Mouse (Mus musculus) ES-Bruce4 (cell line): ENCODE results near the gene Nfatc4. TPM values are rescaled to one million over a fixed set of nuclear protein-coding genes. Genes with fewer than 3 reads are reported as not detected.

Experiments used
- H3K27ac ChIP-seq: 2 replicates; pipeline ENCODE4 v1.5.1; 2012; ENCODE audit warnings: low read length, inconsistent platforms; ENCODE audit not compliant: insufficient read depth
- H3K27me3 ChIP-seq: 2 replicates; pipeline ENCODE4 v1.6.1; 2012; ENCODE audit warnings: mild to moderate bottlenecking, low read length, inconsistent platforms; ENCODE audit not compliant: control insufficient read depth, poor library complexity, insufficient read depth, severe bottlenecking
- H3K36me3 ChIP-seq: 2 replicates; pipeline ENCODE4 v1.6.1; 2012; ENCODE audit warnings: inconsistent platforms, mild to moderate bottlenecking, low read length, moderate library complexity; ENCODE audit not compliant: control insufficient read depth, poor library complexity, insufficient read depth, severe bottlenecking
- H3K4me1 ChIP-seq: one replicate; pipeline ENCODE4 v1.8.1; 2011; ENCODE audit warnings: low read length; ENCODE audit not compliant: control insufficient read depth, insufficient read depth
- H3K4me3 ChIP-seq: 2 replicates; pipeline ENCODE4 v1.5.1; 2011; ENCODE audit warnings: low read depth, mild to moderate bottlenecking, low read length
- H3K9ac ChIP-seq: 2 replicates; pipeline ENCODE4 v1.6.1; 2012; ENCODE audit warnings: low read depth, mild to moderate bottlenecking, inconsistent platforms; ENCODE audit not compliant: poor library complexity, severe bottlenecking
- H3K9me3 ChIP-seq: replicated peaks from 2 replicates; pipeline ENCODE4 v1.6.1; 2012; ENCODE audit warnings: mild to moderate bottlenecking, low read length, inconsistent platforms; ENCODE audit not compliant: control insufficient read depth, poor library complexity, insufficient read depth, severe bottlenecking
- CTCF ChIP-seq: IDR thresholded peaks from one replicate; pipeline ENCODE4 v1.8.1; 2011; ENCODE audit warnings: low read depth, low read length
- EP300 ChIP-seq: IDR thresholded peaks from 2 replicates; pipeline ENCODE4 v1.6.1; 2011; ENCODE audit warnings: low read depth, low read length; ENCODE audit not compliant: insufficient read depth
- POLR2A ChIP-seq: IDR thresholded peaks from one replicate; pipeline ENCODE4 v1.8.1; 2011; ENCODE audit warnings: low read length; ENCODE audit not compliant: insufficient read depth
- polyA plus RNA-seq: library from polyadenylated mRNA; stranded (reverse); fragments of >200 nt; gene quantifications from 2 replicates; pipeline ENCODE4 v1.2.4, GENCODE M21; 2011; ENCODE audit warnings: low read depth; ENCODE audit not compliant: missing spikeins, insufficient read depth, insufficient read length

Nfatc4 gene
- polyA plus RNA-seq, 1 experiment, result 57.7 TPM

DNA sequence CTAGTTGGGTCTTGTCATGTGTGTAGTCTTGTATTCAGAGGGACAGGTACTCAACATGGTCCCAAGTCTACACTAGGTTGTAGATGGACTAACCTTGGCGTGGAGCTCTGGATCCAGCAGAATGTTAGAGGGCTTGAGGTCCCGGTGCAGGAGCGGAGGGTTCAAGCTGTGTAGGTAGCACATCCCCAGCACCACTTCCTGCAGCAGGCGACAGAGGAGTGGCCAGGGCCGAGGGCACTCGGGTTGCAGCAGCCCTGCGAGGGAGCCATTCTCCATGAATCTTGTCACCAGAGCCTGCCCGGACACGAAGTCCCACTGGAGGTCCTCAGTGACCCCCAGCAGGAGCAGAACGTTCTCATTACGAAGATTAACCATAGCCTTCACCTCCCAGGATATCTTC lies 35.2 kb upstream of the Nfatc4 start:
- H3K9me3 ChIP-seq, result no peaks in the 10 kb centered on the region
- no peak for TF ChIP-seq CTCF
- TF ChIP-seq EP300, result no peak
- no peak for TF ChIP-seq POLR2A
- no peak overlapping the region for H3K27ac ChIP-seq
- no peaks in the 10 kb centered on the region for H3K4me1 ChIP-seq
- H3K9ac ChIP-seq, result no peak overlapping the region
- H3K36me3 ChIP-seq, result no peaks in the 10 kb centered on the region
- H3K27me3 ChIP-seq, result no peaks in the 10 kb centered on the region
- peak overlapping the region; percentile 46 for H3K4me3 ChIP-seq

DNA sequence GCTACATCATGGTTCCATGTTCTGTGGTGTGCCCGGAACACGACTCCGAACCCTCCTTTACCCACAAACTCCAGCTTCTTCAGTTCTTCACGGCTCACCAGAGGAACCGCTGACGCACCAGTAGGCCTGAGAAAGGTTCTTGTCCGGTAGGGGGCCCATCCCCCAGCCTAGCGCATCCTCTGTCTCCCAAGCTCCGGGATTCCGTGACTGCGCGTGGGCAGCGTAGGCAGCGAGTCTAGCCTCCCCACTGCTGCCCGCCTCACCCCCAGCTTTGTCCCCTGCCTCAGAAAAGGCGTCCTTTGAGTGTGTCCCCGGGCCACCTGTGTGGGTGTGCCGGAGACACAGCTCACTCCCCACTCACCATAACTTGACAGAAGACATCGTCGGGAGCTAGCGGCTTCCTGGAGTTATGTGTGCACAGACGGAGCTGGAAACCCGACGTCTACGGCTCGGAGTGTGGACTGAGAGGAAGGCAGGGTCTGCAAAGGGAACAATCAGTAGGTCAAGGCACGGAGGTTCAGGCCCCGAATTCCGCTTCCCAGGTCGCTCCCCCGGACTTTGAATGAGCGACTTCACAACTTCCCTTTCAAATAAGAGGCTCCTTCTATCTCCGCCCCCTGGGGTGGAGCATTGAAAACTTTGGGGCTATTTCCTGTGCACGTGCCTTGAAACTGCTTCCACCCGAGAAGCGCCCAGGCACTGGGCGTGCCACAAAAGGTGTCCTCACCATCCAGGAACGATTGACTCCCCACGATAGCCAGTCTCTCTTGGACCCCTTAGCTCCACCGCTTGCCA lies 34.5 kb upstream of the Nfatc4 start, which contains the start of gene Ripk3:
Ripk3 (minus strand) TSS at position 610 of the 795 bp plus-strand sequence.
- Histone ChIP-seq H3K27ac (no peak within 1 kb of the TSS), H3K4me3 (peak within 1 kb of the TSS; percentile 46), H3K9ac (no peak within 1 kb of the TSS), H3K36me3 (no peaks in the 10 kb centered on the region), H3K27me3 (no peaks in the 10 kb centered on the region), H3K4me1 (no peaks in the 10 kb centered on the region), H3K9me3 (no peaks in the 10 kb centered on the region)
- TF ChIP-seq POLR2A, result no peak
- no peak for TF ChIP-seq CTCF
- TF ChIP-seq EP300, result no peak

DNA sequence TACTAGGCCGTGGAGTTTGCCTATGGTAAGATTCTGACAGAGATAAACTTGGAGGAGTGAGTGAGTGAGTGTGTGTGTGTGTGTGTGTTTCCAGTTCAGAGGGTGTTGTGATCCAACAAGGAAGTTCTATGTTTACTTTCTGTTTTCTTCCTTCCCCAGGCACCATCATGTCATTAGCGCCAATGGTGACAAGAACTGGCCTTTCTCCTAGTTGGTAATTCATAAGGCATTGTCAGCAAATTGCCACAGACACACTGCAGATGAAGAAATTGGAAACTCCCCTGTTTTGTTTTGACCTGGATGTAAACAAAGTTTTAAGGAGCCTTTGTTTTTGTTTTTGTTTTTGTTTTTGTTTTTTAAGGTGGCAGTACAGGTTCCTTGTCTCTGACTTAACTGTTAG lies 29.5 kb upstream of the Nfatc4 start:
- no peaks in the 10 kb centered on the region for H3K27me3 ChIP-seq
- H3K27ac ChIP-seq, result no peak overlapping the region
- H3K9ac ChIP-seq, result no peak overlapping the region
- no peak for TF ChIP-seq EP300
- no peaks in the 10 kb centered on the region for H3K36me3 ChIP-seq
- H3K4me3 ChIP-seq, result no peak overlapping the region
- H3K4me1 ChIP-seq, result no peaks in the 10 kb centered on the region
- H3K9me3 ChIP-seq, result 0 out of 2 replicates have a peak, but pooled peaks cover 3% of the 10 kb centered on the region

DNA sequence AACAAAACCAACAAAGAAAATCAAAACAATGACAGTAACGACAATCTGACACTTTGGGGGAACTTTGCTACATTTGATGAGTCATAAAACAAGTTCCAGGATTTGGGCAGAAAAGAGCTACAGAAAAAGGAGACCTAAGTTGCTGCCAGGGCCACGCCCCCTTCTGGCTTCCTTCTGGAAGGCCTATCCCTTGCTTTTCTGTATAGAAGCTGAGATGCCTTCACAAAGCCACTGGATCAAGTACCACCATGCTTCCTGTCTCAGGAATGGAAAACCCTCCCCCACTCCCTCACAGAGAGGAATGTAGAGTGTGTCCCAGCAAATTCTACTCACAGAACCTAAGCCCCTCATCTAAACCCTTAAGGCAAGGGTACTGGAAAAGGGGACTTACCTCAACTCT lies 29.0 kb upstream of the Nfatc4 start:
- TF ChIP-seq POLR2A (no peak), CTCF (no peak), EP300 (no peak)
- no peaks in the 10 kb centered on the region for H3K27me3 ChIP-seq
- H3K9me3 ChIP-seq, result 0 out of 2 replicates have a peak, but pooled peaks cover 3% of the 10 kb centered on the region
- H3K4me1 ChIP-seq, result no peaks in the 10 kb centered on the region
- no peak overlapping the region for H3K9ac ChIP-seq
- no peaks in the 10 kb centered on the region for H3K36me3 ChIP-seq
- H3K4me3 ChIP-seq, result no peak overlapping the region
- no peak overlapping the region for H3K27ac ChIP-seq

DNA sequence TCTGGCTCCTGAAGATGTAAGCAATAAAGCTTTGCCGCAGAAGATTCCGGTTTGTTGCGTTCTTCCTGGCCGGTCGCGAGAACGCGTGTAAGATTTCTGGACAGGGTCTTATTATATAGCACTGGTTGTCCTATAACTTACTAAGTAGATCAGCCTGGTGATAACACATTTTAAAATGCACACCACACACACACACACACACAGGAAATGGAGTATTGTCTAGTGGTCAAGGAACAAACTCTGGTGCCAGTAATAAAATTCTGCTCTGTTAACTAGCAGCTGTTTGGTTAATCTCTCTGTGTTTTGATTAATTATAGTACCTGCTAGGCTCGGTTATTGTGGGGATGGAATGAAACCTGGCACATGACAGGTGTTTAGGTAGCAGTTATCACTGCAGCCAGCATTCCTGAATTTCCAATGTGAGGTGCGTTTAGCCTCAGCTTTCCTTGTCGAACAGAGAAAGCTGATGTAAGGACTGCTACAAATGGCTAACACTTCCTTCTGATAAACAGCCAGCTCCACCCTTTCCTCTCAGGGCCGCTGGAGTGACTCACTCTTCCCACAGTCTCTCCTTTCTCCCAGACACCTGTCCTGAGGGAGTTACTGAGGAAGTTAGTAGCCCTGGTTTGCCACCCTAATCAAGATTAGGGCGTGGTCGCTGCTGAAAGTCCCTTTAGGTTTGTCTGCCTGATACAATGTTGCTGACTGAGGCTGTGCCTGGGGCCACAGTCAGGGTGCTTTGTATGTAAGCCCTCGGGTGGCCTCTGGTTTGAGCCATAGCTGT lies 27.4 kb upstream of the Nfatc4 start:
- no peak for TF ChIP-seq POLR2A
- TF ChIP-seq CTCF, result no peak
- TF ChIP-seq EP300, result no peak
- no peak overlapping the region for H3K9ac ChIP-seq
- H3K4me3 ChIP-seq, result no peak overlapping the region
- no peaks in the 10 kb centered on the region for H3K4me1 ChIP-seq
- H3K27me3 ChIP-seq, result no peaks in the 10 kb centered on the region
- no peaks in the 10 kb centered on the region for H3K36me3 ChIP-seq
- 0 out of 2 replicates have a peak, but pooled peaks cover 3% of the 10 kb centered on the region for H3K9me3 ChIP-seq
- H3K27ac ChIP-seq, result no peak overlapping the region

DNA sequence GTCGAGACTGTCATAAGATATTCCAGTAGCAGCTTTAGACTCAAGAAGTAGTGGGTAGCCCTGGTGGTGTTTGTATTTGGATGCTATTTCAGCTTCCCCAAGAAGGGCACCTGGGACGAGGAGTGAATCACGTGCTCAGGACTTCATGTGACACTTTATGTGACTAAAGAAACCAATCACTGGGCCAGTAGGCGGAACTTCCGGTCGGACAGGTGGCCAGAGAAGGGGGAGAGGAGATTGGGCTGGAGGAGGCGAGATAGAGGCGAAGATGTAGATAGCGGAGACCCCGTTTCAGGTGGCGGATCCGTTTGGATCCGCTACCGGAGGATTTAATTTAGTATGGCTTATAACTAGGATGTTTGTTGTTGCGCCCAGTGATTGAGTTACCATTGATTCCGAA lies 8.1 kb upstream of the Nfatc4 start:
- H3K9ac ChIP-seq, result peak overlapping the region; percentile 52
- H3K27ac ChIP-seq, result no peak overlapping the region
- peaks cover 16% of the 10 kb centered on the region for H3K9me3 ChIP-seq
- TF ChIP-seq CTCF (no peak), POLR2A (peak; percentile 18), EP300 (no peak)
- peak overlapping the region; percentile 61 for H3K4me3 ChIP-seq
- no peaks in the 10 kb centered on the region for H3K36me3 ChIP-seq
- no peaks in the 10 kb centered on the region for H3K27me3 ChIP-seq
- no peaks in the 10 kb centered on the region for H3K4me1 ChIP-seq
